Mouse (Mus musculus) stomach, embryonic 16.5 days (tissue): ENCODE results near the gene Gjb1. TPM values are rescaled to one million over a fixed set of nuclear protein-coding genes. Genes with fewer than 3 reads are reported as not detected.

Experiments used
- ATAC-seq: fragments of 200-750 bp; cut with Nextera tagmentation; 2 replicates; pipeline ENCODE4 v1.8.0; 2017; ENCODE audit warnings: moderate number of reproducible peaks, moderate TSS enrichment; ENCODE audit not compliant: insufficient read depth, low FRiP score
- H3K27ac ChIP-seq: fragments of 300-500 bp; sonication (generic); 2 replicates; pipeline ENCODE4 v1.5.1; 2014; ENCODE audit warnings: low read length
- H3K27me3 ChIP-seq: fragments of 300-500 bp; sonication (generic); 2 replicates; pipeline ENCODE4 v1.6.1; 2014; ENCODE audit warnings: low read length, control low read depth, mixed read lengths; ENCODE audit not compliant: control insufficient read depth, insufficient read depth
- H3K36me3 ChIP-seq: fragments of 300-500 bp; sonication (generic); 2 replicates; pipeline ENCODE4 v1.6.1; 2014; ENCODE audit warnings: low read length; ENCODE audit not compliant: control insufficient read depth, insufficient read depth
- H3K4me1 ChIP-seq: fragments of 300-500 bp; sonication (generic); 2 replicates; pipeline ENCODE4 v1.6.1; 2014; ENCODE audit warnings: low read length, control low read depth, mixed read lengths; ENCODE audit not compliant: control insufficient read depth, insufficient read depth
- H3K4me2 ChIP-seq: fragments of 300-500 bp; sonication (generic); 2 replicates; pipeline ENCODE4 v1.6.1; 2014; ENCODE audit warnings: low read depth, low read length, mixed read lengths
- H3K4me3 ChIP-seq: fragments of 300-500 bp; sonication (generic); replicated peaks from 2 replicates; pipeline ENCODE4 v1.5.1; 2014; ENCODE audit warnings: mild to moderate bottlenecking, low read length
- H3K9ac ChIP-seq: fragments of 300-500 bp; sonication (generic); 2 replicates; pipeline ENCODE4 v1.6.1; 2014; ENCODE audit warnings: low read length
- H3K9me3 ChIP-seq: fragments of 300-500 bp; sonication (generic); replicated peaks from 2 replicates; pipeline ENCODE4 v1.6.1; 2016; ENCODE audit warnings: low read length, control low read depth; ENCODE audit not compliant: control insufficient read depth
- WGBS: fragments of 180-500 bp; shearing (Covaris S2); extraction: QIAGEN DNeasy Blood & Tissue Kit; methylation state at CpG from one replicate; pipeline ENCODE4 v1.1.7; 2014; 5-methylcytosine and 5-hydroxymethylcytosine counted together
- polyA plus RNA-seq: library from polyadenylated mRNA; unstranded; fragments of >200 nt; fragmentation: Nextera tagmentation; extraction: Ambion mirVana; gene quantifications from 2 replicates; pipeline ENCODE4 v1.2.1, GENCODE M21; 2015

The Gjb1 gene
- polyA plus RNA-seq, 1 experiment from 2014 or later = 28.1 TPM

DNA sequence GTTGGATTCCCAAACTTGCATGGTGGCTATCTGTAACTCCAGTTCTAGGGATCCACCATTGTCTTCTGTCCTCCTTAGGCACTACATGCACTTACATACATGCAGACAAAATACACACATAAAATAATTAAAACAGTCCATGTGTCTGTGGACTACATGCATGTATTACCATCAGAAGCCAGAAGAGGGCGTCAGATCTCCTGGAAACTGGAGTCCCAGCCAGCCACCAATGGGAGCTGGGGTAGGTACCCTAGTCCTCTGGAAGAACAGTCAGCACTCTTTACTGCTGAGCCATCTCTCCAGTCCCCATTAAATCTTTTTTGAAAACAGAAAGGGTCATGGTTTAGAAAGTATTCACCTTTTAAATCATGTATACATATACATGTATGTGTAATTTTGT lies 51.6 kb downstream of the Gjb1 start:
- Histone ChIP-seq H3K4me1 (no peaks in the 10 kb centered on the region; the same call in 1 of the 2 replicates), H3K4me2 (no peak overlapping the region), H3K27ac (no peak overlapping the region), H3K9ac (no peak overlapping the region), H3K27me3 (no peaks in the 10 kb centered on the region), H3K4me3 (no peak overlapping the region), H3K36me3 (no peaks in the 10 kb centered on the region), H3K9me3 (no peaks in the 10 kb centered on the region)
- ATAC-seq = no peak
- WGBS = 8% methylated on average over 1 of the region's 1 CpGs

DNA sequence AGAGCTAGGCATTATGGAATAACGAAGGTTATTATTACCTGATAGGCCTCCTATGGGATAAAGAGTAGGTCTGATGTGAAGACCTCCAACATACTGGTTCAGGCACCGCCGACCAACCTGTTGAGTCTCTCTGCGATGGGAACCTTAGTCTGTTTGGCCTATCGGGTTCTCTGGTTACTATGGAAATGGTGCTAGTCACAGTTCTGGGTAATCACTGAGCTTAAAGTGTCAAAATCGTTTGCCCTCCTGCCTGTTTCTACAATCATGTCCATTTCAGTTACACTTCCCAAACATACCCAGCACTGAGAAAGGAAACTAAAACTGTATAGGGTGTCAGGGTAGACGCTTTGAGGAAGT lies 52.6 kb downstream of the Gjb1 start:
- Histone ChIP-seq H3K27ac (peak overlapping the region; percentile 96), H3K9me3 (no peaks in the 10 kb centered on the region), H3K4me3 (peak overlapping the region; percentile 45), H3K9ac (peak overlapping the region; percentile 66), H3K4me1 (no peaks in the 10 kb centered on the region; the same call in 1 of the 2 replicates), H3K36me3 (0 out of 2 replicates have a peak, but pooled peaks cover 2% of the 10 kb centered on the region), H3K4me2 (peak overlapping the region; percentile 44), H3K27me3 (no peaks in the 10 kb centered on the region)
- 26% methylated on average over 7 of the region's 7 CpGs for WGBS
- ATAC-seq = no peak

DNA sequence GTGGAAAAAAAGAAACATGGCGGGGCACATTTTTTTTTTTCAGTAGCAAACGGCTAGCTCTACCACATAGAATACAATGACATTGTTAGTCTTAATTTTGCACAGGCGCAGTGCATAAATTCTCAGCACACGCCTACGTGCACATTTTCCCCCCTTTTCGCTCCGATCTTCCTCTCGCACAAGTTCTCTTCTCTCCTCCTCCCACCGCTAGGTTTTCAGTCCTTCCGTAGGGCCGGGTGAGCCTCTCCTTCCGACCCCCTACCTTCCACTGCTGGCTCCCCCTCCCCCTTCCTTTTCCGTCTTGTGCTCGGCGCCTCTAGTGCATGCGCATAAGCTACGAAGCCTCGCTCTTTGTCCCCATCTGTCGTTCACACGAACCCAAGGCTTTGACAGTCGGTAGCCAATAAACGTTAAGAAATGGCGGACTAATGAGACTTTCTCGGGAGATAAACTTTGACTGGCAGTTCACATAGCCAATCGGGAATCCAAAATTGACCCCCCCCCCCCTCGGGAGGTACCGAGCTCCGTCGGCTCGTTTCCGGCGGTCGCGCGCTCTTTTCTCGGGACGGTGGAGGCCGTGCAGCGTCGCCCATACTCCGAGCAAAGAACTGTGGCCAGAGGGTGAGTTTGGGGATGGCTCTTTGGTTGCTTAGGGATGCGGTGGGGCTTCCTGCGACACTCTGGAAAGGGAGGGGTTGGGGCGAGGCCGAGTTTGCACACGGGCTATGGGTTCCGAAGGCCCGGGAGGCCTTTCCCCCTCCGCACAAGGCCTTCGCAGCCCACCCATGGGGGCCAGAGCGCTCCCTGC lies 53.2 kb downstream of the Gjb1 start, which contains the start of gene Nono:
Gene Nono, plus strand, starts transcription at position 177 of the 808 bp plus-strand sequence.
- 0 out of 2 replicates have a peak, but pooled peaks cover 2% of the 10 kb centered on the region for H3K36me3 ChIP-seq
- ATAC-seq = peak; percentile 96
- H3K27me3 ChIP-seq = no peaks in the 10 kb centered on the region
- H3K4me1 ChIP-seq = no peaks in the 10 kb centered on the region; the same call in 1 of the 2 replicates
- H3K9ac ChIP-seq = peak within 1 kb of the TSS; percentile 85
- WGBS = 21% methylated on average over 51 of the region's 51 CpGs
- peak within 1 kb of the TSS; percentile 52 for H3K4me2 ChIP-seq
- H3K9me3 ChIP-seq = no peaks in the 10 kb centered on the region
- peak within 1 kb of the TSS; percentile 69 for H3K4me3 ChIP-seq
- peak within 1 kb of the TSS; percentile 96 for H3K27ac ChIP-seq

DNA sequence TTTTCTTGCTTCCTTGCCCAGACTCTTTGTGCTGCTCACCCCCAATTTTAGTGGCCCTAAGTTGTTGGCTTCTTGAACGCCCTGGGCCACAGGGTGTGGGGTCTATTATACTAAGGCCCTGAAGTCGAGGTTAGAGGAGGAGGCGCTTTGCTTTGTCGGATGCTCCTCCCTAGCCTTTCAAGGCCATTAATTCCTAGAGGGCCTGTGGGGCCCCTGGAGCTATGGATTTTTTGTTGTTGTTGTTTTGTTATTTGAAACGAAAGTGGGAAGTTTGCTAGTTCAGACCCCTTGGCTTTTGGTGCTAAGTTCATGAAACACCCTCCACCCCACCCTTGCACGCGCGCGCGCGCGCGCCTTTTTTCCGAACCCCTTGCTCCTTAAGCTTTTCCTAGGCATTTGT lies 53.8 kb downstream of the Gjb1 start:
- 29% methylated on average over 14 of the region's 14 CpGs for WGBS

More for the DNA sequence above, 53.8 kb downstream of the Gjb1 start:
- peak overlapping the region; percentile 85 for H3K9ac ChIP-seq
- 0 out of 2 replicates have a peak, but pooled peaks cover 2% of the 10 kb centered on the region for H3K36me3 ChIP-seq
- peak overlapping the region; percentile 52 for H3K4me2 ChIP-seq
- ATAC-seq = peak; percentile 38
- H3K4me1 ChIP-seq = no peaks in the 10 kb centered on the region; the same call in 1 of the 2 replicates
- peak overlapping the region; percentile 94 for H3K27ac ChIP-seq
- no peaks in the 10 kb centered on the region for H3K9me3 ChIP-seq
- peak overlapping the region; percentile 69 for H3K4me3 ChIP-seq
- H3K27me3 ChIP-seq = no peaks in the 10 kb centered on the region

Other genes with a start within 250 kb of the Gjb1 start
- gene Snx12, start 153.8 kb upstream of the Gjb1 start, polyA plus RNA-seq = 49.9 and 55.6 TPM in 2 replicates
- gene Foxo4, start 121.8 kb upstream of the Gjb1 start, polyA plus RNA-seq = 2.1 and 2.5 TPM in 2 replicates
- gene Gm614, start 112.4 kb upstream of the Gjb1 start, polyA plus RNA-seq = not detected in 2 replicates
- gene Il2rg, start 108.1 kb upstream of the Gjb1 start, polyA plus RNA-seq = 11.8 and 12.6 TPM in 2 replicates
- gene Gm20489, start 107.4 kb upstream of the Gjb1 start, polyA plus RNA-seq = not detected in 2 replicates
- gene Med12, start 102.3 kb upstream of the Gjb1 start, polyA plus RNA-seq = 30.3 and 30.9 TPM in 2 replicates
- 7.3 and 7.7 TPM in 2 replicates for gene Nlgn3, start 77.2 kb upstream of the Gjb1 start, polyA plus RNA-seq
- gene Zmym3, start 44.5 kb downstream of the Gjb1 start, polyA plus RNA-seq = 24.3 and 27.7 TPM in 2 replicates
- gene Nono, start 52.9 kb downstream of the Gjb1 start, polyA plus RNA-seq = 315 and 321 TPM in 2 replicates
- gene Itgb1bp2, start 72.7 kb downstream of the Gjb1 start, polyA plus RNA-seq = 2.2 and 40.6 TPM in 2 replicates
- 12.9 and 14.0 TPM in 2 replicates for gene Taf1, start 156.4 kb downstream of the Gjb1 start, polyA plus RNA-seq